Mouse (Mus musculus) intestine, embryonic 14.5 days (tissue): ENCODE data around the gene Cgn. TPM values are rescaled to one million over a fixed set of nuclear protein-coding genes. Genes with fewer than 3 reads are reported as not detected.

Experiments used
- ATAC-seq: fragments of 200-750 bp; cut with Nextera tagmentation; replicated peaks from 2 replicates; pipeline ENCODE4 v1.8.0; 2017; ENCODE audit warnings: low read depth, moderate number of reproducible peaks, moderate TSS enrichment, moderate library complexity; ENCODE audit not compliant: low FRiP score, low TSS enrichment
- DNase-seq: peaks from one replicate; pipeline ENCODE4 v3.0.0-alpha.2; 2018; ENCODE audit warnings: low spot score
- H3K27ac ChIP-seq: fragments of 300-500 bp; sonication (generic); 2 replicates; pipeline ENCODE4 v1.5.1; 2014; ENCODE audit warnings: low read depth, mild to moderate bottlenecking, control low read depth
- H3K27me3 ChIP-seq: fragments of 300-500 bp; sonication (generic); replicated peaks from 2 replicates; pipeline ENCODE4 v1.6.1; 2014; ENCODE audit warnings: low read length, control low read depth; ENCODE audit not compliant: control insufficient read depth, insufficient read depth
- H3K36me3 ChIP-seq: fragments of 300-500 bp; sonication (generic); 2 replicates; pipeline ENCODE4 v1.6.1; 2014; ENCODE audit warnings: low read length, control low read depth; ENCODE audit not compliant: control insufficient read depth, insufficient read depth
- H3K4me1 ChIP-seq: fragments of 300-500 bp; sonication (generic); replicated peaks from 2 replicates; pipeline ENCODE4 v1.6.1; 2014; ENCODE audit warnings: low read length, control low read depth, mixed read lengths; ENCODE audit not compliant: control insufficient read depth, insufficient read depth
- H3K4me2 ChIP-seq: fragments of 300-500 bp; sonication (generic); 2 replicates; pipeline ENCODE4 v1.6.1; 2014; ENCODE audit warnings: low read length
- H3K4me3 ChIP-seq: fragments of 300-500 bp; sonication (generic); 2 replicates; pipeline ENCODE4 v1.5.1; 2014; ENCODE audit warnings: low read depth, low read length, control low read depth, mixed read lengths
- H3K9ac ChIP-seq: fragments of 300-500 bp; sonication (generic); 2 replicates; pipeline ENCODE4 v1.6.1; 2014; ENCODE audit warnings: mild to moderate bottlenecking, low read length
- H3K9me3 ChIP-seq: fragments of 300-500 bp; sonication (generic); 2 replicates; pipeline ENCODE4 v1.6.1; 2016; ENCODE audit warnings: low read length, control low read depth; ENCODE audit not compliant: control insufficient read depth
- WGBS: fragments of 180-500 bp; shearing (Covaris S2); extraction: QIAGEN DNeasy Blood & Tissue Kit; methylation state at CpG from one replicate; pipeline ENCODE4 v1.1.7; 2014; 5-methylcytosine and 5-hydroxymethylcytosine counted together
- polyA plus RNA-seq: library from polyadenylated mRNA; unstranded; fragments of >200 nt; fragmentation: Nextera tagmentation; extraction: Ambion mirVana; gene quantifications from 2 replicates; pipeline ENCODE4 v1.2.1, GENCODE M21; 2014

Cgn gene
- polyA plus RNA-seq, 1 experiment from 2014 or later: 41.9 TPM

GRCm38 (mm10) chr3:94787122-94787780 is 959 bp upstream of the Cgn start:
- Histone ChIP-seq H3K9ac (peak overlapping the region; percentile 43), H3K27me3 (no peaks in the 10 kb centered on the region), H3K4me3 (peak overlapping the region; percentile 45), H3K9me3 (no peaks in the 10 kb centered on the region), H3K4me1 (peaks cover 4% of the 10 kb centered on the region; the same call in 1 of the 2 replicates), H3K27ac (peak overlapping the region; percentile 73), H3K4me2 (peak overlapping the region; percentile 85), H3K36me3 (no peaks in the 10 kb centered on the region)
- 2% methylated on average over 10 of the region's 11 CpGs for WGBS
- ATAC-seq (0 out of 2 replicates have a peak, but pooled peaks have one; percentile 24), DNase-seq (peak; percentile 67)

GRCm38 (mm10) chr3:94785958-94786357 is 334 bp downstream of the Cgn start:
- 1% methylated on average over 14 of the region's 14 CpGs for WGBS
- peaks cover 8% of the 10 kb centered on the region for H3K4me1 ChIP-seq
- H3K4me2 ChIP-seq: peak overlapping the region; percentile 85
- H3K36me3 ChIP-seq: no peaks in the 10 kb centered on the region
- ATAC-seq (no peak; the same call in none of the 2 replicates), DNase-seq (no peak)
- H3K4me3 ChIP-seq: peak overlapping the region; percentile 45
- no peak overlapping the region for H3K27ac ChIP-seq
- no peaks in the 10 kb centered on the region for H3K27me3 ChIP-seq
- peak overlapping the region; percentile 28 for H3K9ac ChIP-seq
- H3K9me3 ChIP-seq: no peaks in the 10 kb centered on the region

- DNase-seq (peak; percentile 72), ATAC-seq (no peak)
- 40% methylated on average over 5 of the region's 5 CpGs for WGBS
- peak overlapping the region; percentile 85 for H3K4me2 ChIP-seq
- no peak overlapping the region for H3K9ac ChIP-seq
- H3K4me1 ChIP-seq: peaks cover 8% of the 10 kb centered on the region
- H3K36me3 ChIP-seq: no peaks in the 10 kb centered on the region
- H3K27ac ChIP-seq: peak overlapping the region; percentile 80
- no peaks in the 10 kb centered on the region for H3K9me3 ChIP-seq
- peak overlapping the region; percentile 14; the same call in 1 of the 2 replicates for H3K4me3 ChIP-seq
- no peaks in the 10 kb centered on the region for H3K27me3 ChIP-seq
Measured at GRCm38 (mm10) chr3:94784171-94784701, 2.1 kb downstream of the Cgn start.

- peak; percentile 73 for DNase-seq
- peaks cover 8% of the 10 kb centered on the region for H3K4me1 ChIP-seq
- peak overlapping the region; percentile 80 for H3K27ac ChIP-seq
- no peak overlapping the region for H3K4me3 ChIP-seq
- no peaks in the 10 kb centered on the region for H3K27me3 ChIP-seq
- no peak overlapping the region for H3K9ac ChIP-seq
- H3K4me2 ChIP-seq: peak overlapping the region; percentile 85
- 51% methylated on average over 5 of the region's 5 CpGs for WGBS
- peak; percentile 77 for ATAC-seq
- H3K9me3 ChIP-seq: no peaks in the 10 kb centered on the region
- no peaks in the 10 kb centered on the region for H3K36me3 ChIP-seq
Measured at GRCm38 (mm10) chr3:94783462-94783931, 2.8 kb downstream of the Cgn start.

- H3K27ac ChIP-seq: peak overlapping the region; percentile 80
- ATAC-seq (0 out of 2 replicates have a peak, but pooled peaks have one; percentile 1), DNase-seq (peak; percentile 66)
- H3K4me1 ChIP-seq: peaks cover 8% of the 10 kb centered on the region
- no peaks in the 10 kb centered on the region for H3K9me3 ChIP-seq
- no peak overlapping the region for H3K4me3 ChIP-seq
- peak overlapping the region; percentile 20 for H3K4me2 ChIP-seq
- H3K36me3 ChIP-seq: no peaks in the 10 kb centered on the region
- H3K27me3 ChIP-seq: no peaks in the 10 kb centered on the region
- WGBS: 58% methylated on average over 4 of the region's 4 CpGs
- H3K9ac ChIP-seq: no peak overlapping the region
Measured at GRCm38 (mm10) chr3:94782936-94783335, 3.4 kb downstream of the Cgn start.

- no peak overlapping the region for H3K9ac ChIP-seq
- H3K27me3 ChIP-seq: no peaks in the 10 kb centered on the region
- DNase-seq: no peak
- 6% methylated on average over 3 of the region's 3 CpGs for WGBS
- ATAC-seq: no peak
- no peak overlapping the region for H3K4me3 ChIP-seq
- no peak overlapping the region; the same call in 1 of the 2 replicates for H3K4me2 ChIP-seq
- no peaks in the 10 kb centered on the region for H3K9me3 ChIP-seq
- H3K36me3 ChIP-seq: no peaks in the 10 kb centered on the region
- peaks cover 4% of the 10 kb centered on the region; the same call in 1 of the 2 replicates for H3K4me1 ChIP-seq
- H3K27ac ChIP-seq: 0 out of 2 replicates have a peak overlapping the region, but pooled peaks have one; percentile 5
Measured at GRCm38 (mm10) chr3:94781356-94781755, 4.9 kb downstream of the Cgn start.

- H3K9me3 ChIP-seq: no peaks in the 10 kb centered on the region
- H3K9ac ChIP-seq: no peak overlapping the region
- H3K36me3 ChIP-seq: peaks cover 16% of the 10 kb centered on the region; the same call in 1 of the 2 replicates
- no peak for DNase-seq
- no peak overlapping the region for H3K4me3 ChIP-seq
- no peak overlapping the region for H3K27ac ChIP-seq
- H3K4me1 ChIP-seq: no peaks in the 10 kb centered on the region
- no peak for ATAC-seq
- no peak overlapping the region for H3K4me2 ChIP-seq
- 84% methylated on average over 7 of the region's 7 CpGs for WGBS
- H3K27me3 ChIP-seq: no peaks in the 10 kb centered on the region
Measured at GRCm38 (mm10) chr3:94775886-94776285, 10.4 kb downstream of the Cgn start.

GRCm38 (mm10) chr3:94774039-94774438 is 12.3 kb downstream of the Cgn start:
- Histone ChIP-seq H3K9me3 (no peaks in the 10 kb centered on the region), H3K27ac (no peak overlapping the region), H3K9ac (no peak overlapping the region), H3K4me1 (no peaks in the 10 kb centered on the region), H3K4me3 (no peak overlapping the region), H3K36me3 (peaks cover 16% of the 10 kb centered on the region; the same call in 1 of the 2 replicates), H3K27me3 (no peaks in the 10 kb centered on the region), H3K4me2 (no peak overlapping the region)
- no peak for ATAC-seq
- WGBS: 85% methylated on average over 11 of the region's 11 CpGs
- no peak for DNase-seq
